In genomic region chr8:48310240-48310849, GRCm38 (mm10) we compare ENCODE assay signal across 13 mouse cellular contexts.
DNase-seq lines count a peak whose midpoint lies in the region; ATAC-seq and TF ChIP-seq lines count a peak whose summit lies in the region.
"Had no signal": no experiment of that assay in that cellular context is flagged by ENCODE, and none has a peak within 500 bp of the region (broad histone marks: within the 10 kb centered on the region; RNA-seq: fewer than 3 reads in every experiment).

No protein-coding gene starts in this region.

- in situ Hi-C loops in ES-E14 (cut with MboI; ENCODE audit: low sequenced_read_pairs in 2 of 2, unreplicated experiment in 2 of 2) = no loop called here

- H3K9ac ChIP-seq in ES-E14 (ENCODE audit: insufficient read depth, low read depth, low read length, poor library complexity, severe bottlenecking) = no peak overlapping the region
- H3K9ac ChIP-seq in forebrain, embryonic 16.5 days (replicated peaks; ENCODE audit: low read depth, low read length) = no peak overlapping the region; the same call in 1 of the 2 replicates
- no peak overlapping the region for H3K9ac ChIP-seq in midbrain, embryonic 11.5 days (ENCODE audit: low read length)
- H3K9ac ChIP-seq: heart, embryonic 13.5 days; liver, embryonic 12.5 days; stomach, embryonic 15.5 days had no signal

- no peaks in the 10 kb centered on the region for H3K36me3 ChIP-seq in ES-E14 (ENCODE audit: control insufficient read depth, insufficient read depth, low read length, poor library complexity, severe bottlenecking)
- H3K36me3 ChIP-seq in embryonic facial prominence, embryonic 10.5 days (replicated peaks) = peaks cover 36% of the 10 kb centered on the region
- peaks cover 3% of the 10 kb centered on the region; the same call in 1 of the 2 replicates for H3K36me3 ChIP-seq in forebrain, embryonic 16.5 days (ENCODE audit: control insufficient read depth, insufficient read depth)
- H3K36me3 ChIP-seq in midbrain, embryonic 11.5 days (ENCODE audit: control insufficient read depth, insufficient read depth, low read length) = peaks cover 5% of the 10 kb centered on the region; the same call in 1 of the 2 replicates
- H3K36me3 ChIP-seq: heart, embryonic 13.5 days; liver, embryonic 12.5 days; stomach, embryonic 15.5 days had no signal

- no peaks in the 10 kb centered on the region for H3K4me1 ChIP-seq in ES-E14 (ENCODE audit: control insufficient read depth in 2 of 2, insufficient read depth in 2 of 2, low read length in 2 of 2, poor library complexity in 1 of 2)
- H3K4me1 ChIP-seq in embryonic facial prominence, embryonic 10.5 days = peaks cover 24% of the 10 kb centered on the region
- H3K4me1 ChIP-seq in forebrain, embryonic 16.5 days (replicated peaks; ENCODE audit: control insufficient read depth, insufficient read depth, low read length) = peaks cover 45% of the 10 kb centered on the region
- peaks cover 26% of the 10 kb centered on the region for H3K4me1 ChIP-seq in midbrain, embryonic 11.5 days (ENCODE audit: control insufficient read depth, insufficient read depth, low read length)
- H3K4me1 ChIP-seq: liver, embryonic 12.5 days had no signal

- H3K4me2 ChIP-seq in forebrain, embryonic 16.5 days (ENCODE audit: low read length) = no peak overlapping the region
- H3K4me2 ChIP-seq in midbrain, embryonic 11.5 days = no peak overlapping the region
- H3K4me2 ChIP-seq: heart, embryonic 13.5 days; liver, embryonic 12.5 days; stomach, embryonic 15.5 days had no signal

- H3K27ac ChIP-seq in ES-E14 (ENCODE audit: insufficient read depth, low read depth, low read length, poor library complexity, severe bottlenecking) = no peak overlapping the region
- H3K27ac ChIP-seq in embryonic facial prominence, embryonic 10.5 days (replicated peaks) = 0 out of 2 replicates have a peak overlapping the region, but pooled peaks have one; percentile 20
- H3K27ac ChIP-seq in forebrain, embryonic 16.5 days (ENCODE audit: low read length) = peak overlapping the region; percentile 47
- no peak overlapping the region; the same call in 1 of the 2 replicates for H3K27ac ChIP-seq in midbrain, embryonic 11.5 days (ENCODE audit: low read depth, low read length)
- H3K27ac ChIP-seq: liver, embryonic 12.5 days had no signal

- no peaks in the 10 kb centered on the region for H3K9me3 ChIP-seq in ES-E14 (ENCODE audit: control insufficient read depth, insufficient read depth, low read depth, low read length)
- no peaks in the 10 kb centered on the region for H3K9me3 ChIP-seq in embryonic facial prominence, embryonic 10.5 days
- no peaks in the 10 kb centered on the region for H3K9me3 ChIP-seq in forebrain, embryonic 16.5 days (ENCODE audit: control insufficient read depth, low read length)
- H3K9me3 ChIP-seq in midbrain, embryonic 11.5 days (ENCODE audit: control insufficient read depth, low read length) = no peaks in the 10 kb centered on the region
- H3K9me3 ChIP-seq: heart, embryonic 13.5 days; liver, embryonic 12.5 days; stomach, embryonic 15.5 days had no signal

- ATAC-seq in forebrain, embryonic 16.5 days = peak; percentile 32; the same call in 1 of the 2 replicates
- peak; percentile 54; the same call in 1 of the 2 replicates for ATAC-seq in midbrain, embryonic 11.5 days (ENCODE audit: low FRiP score)
- ATAC-seq: intestine, embryonic 16.5 days; liver, embryonic 12.5 days had no signal

- no peak overlapping the region for H3K4me3 ChIP-seq in ES-E14 (ENCODE audit: insufficient read depth in 1 of 2, low read depth in 1 of 2, low read length in 2 of 2, poor library complexity in 1 of 2, severe bottlenecking in 1 of 2)
- no peak overlapping the region for H3K4me3 ChIP-seq in embryonic facial prominence, embryonic 10.5 days
- H3K4me3 ChIP-seq in forebrain, embryonic 16.5 days (replicated peaks; ENCODE audit: low read length) = no peak overlapping the region
- H3K4me3 ChIP-seq in midbrain, embryonic 11.5 days (ENCODE audit: low read depth, low read length) = no peak overlapping the region
- H3K4me3 ChIP-seq: heart, embryonic 13.5 days; liver, embryonic 12.5 days; stomach, embryonic 15.5 days had no signal

- WGBS in embryonic facial prominence, embryonic 10.5 days = 61% methylated on average over 10 of the region's 10 CpGs
- 16% methylated on average over 10 of the region's 10 CpGs for WGBS in forebrain, embryonic 16.5 days
- 44% methylated on average over 10 of the region's 10 CpGs for WGBS in midbrain, embryonic 11.5 days

- no peaks in the 10 kb centered on the region for H3K27me3 ChIP-seq in embryonic facial prominence, embryonic 10.5 days (replicated peaks; ENCODE audit: low read depth, poor library complexity, severe bottlenecking)
- no peaks in the 10 kb centered on the region for H3K27me3 ChIP-seq in forebrain, embryonic 16.5 days (replicated peaks; ENCODE audit: control insufficient read depth, insufficient read depth, low read length)
- no peaks in the 10 kb centered on the region for H3K27me3 ChIP-seq in midbrain, embryonic 11.5 days (ENCODE audit: control insufficient read depth, insufficient read depth, low read length)
- H3K27me3 ChIP-seq: heart, embryonic 13.5 days; liver, embryonic 12.5 days; stomach, embryonic 15.5 days had no signal

- peak; percentile 7 for DNase-seq in ES-E14 (ENCODE audit: low read depth, low spot score)
- DNase-seq in embryonic facial prominence, embryonic 10.5 days (ENCODE audit: low spot score) = no peak
- DNase-seq in midbrain, embryonic 11.5 days (ENCODE audit: low spot score, missing footprints) = peak; percentile 89
- no peak for DNase-seq in right cerebral cortex, postnatal 14 days
- DNase-seq in thymus, postnatal 14 days = no peak
- no peak for DNase-seq in adrenal gland, postnatal 10 days
- DNase-seq: gastrocnemius, postnatal 14 days; kidney, postnatal 25 days had no signal

TF ChIP-seq in ES-E14, 5 proteins besides CTCF, POLR2A, EP300 and RAD21:
- TF ChIP-seq ZNF384 (IDR thresholded peaks at IDR 0.05; ENCODE audit: low read depth, low read length) = 0 out of 2 replicates have a peak, but pooled peaks have one; percentile 32
- TF ChIP-seq HCFC1 (IDR thresholded peaks at IDR 0.05; ENCODE audit: borderline replicate concordance, insufficient read depth, low read length) = no peak
TF ChIP-seq in ES-E14: peak in this region for 1.

Comparison
In these comparisons a context has a peak if more than half of its experiments do, and no peak if none do; other contexts are left out.
1. DNase-seq: peak in ES-E14 (single experiment) and midbrain, embryonic 11.5 days (single experiment); none in embryonic facial prominence, embryonic 10.5 days (single experiment), right cerebral cortex, postnatal 14 days (single experiment), thymus, postnatal 14 days (single experiment) and adrenal gland, postnatal 10 days (single experiment).
2. H3K27ac ChIP-seq: peak in embryonic facial prominence, embryonic 10.5 days (single experiment) and forebrain, embryonic 16.5 days (single experiment); none in ES-E14 (single experiment) and midbrain, embryonic 11.5 days (single experiment).